Mouse (Mus musculus): Measurements from ENCODE around the gene Astn2.

Gene Astn2

GRCm38 (mm10) chr4:65496463-65496834 is 908.0 kb downstream of the Astn2 start:
- DNase-seq: peak; percentile 71 to 80

GRCm38 (mm10) chr4:65495705-65496462 is 908.5 kb downstream of the Astn2 start:
- DNase-seq: no peak

- DNase-seq: no peak
Measured at GRCm38 (mm10) chr4:65491541-65491940, 912.9 kb downstream of the Astn2 start.

GRCm38 (mm10) chr4:65489711-65490110 is 914.7 kb downstream of the Astn2 start:
- no peak for DNase-seq

- peak in 1 of 2 experiments; percentile 13 for DNase-seq
Measured at GRCm38 (mm10) chr4:65481632-65482031, 922.8 kb downstream of the Astn2 start.

GRCm38 (mm10) chr4:65477106-65477505 is 927.3 kb downstream of the Astn2 start:
- peak; percentile 49 to 60 for DNase-seq

GRCm38 (mm10) chr4:65475925-65476560 is 928.4 kb downstream of the Astn2 start:
- no peak for DNase-seq

GRCm38 (mm10) chr4:65473141-65473540 is 931.3 kb downstream of the Astn2 start:
- DNase-seq: no peak

- DNase-seq: no peak
Measured at GRCm38 (mm10) chr4:65449171-65449570, 955.2 kb downstream of the Astn2 start.

GRCm38 (mm10) chr4:65441746-65442145 is 962.7 kb downstream of the Astn2 start:
- DNase-seq: no peak

GRCm38 (mm10) chr4:65430804-65431203 is 973.6 kb downstream of the Astn2 start:
- no peak for DNase-seq

GRCm38 (mm10) chr4:65427480-65427879 is 976.9 kb downstream of the Astn2 start:
- DNase-seq: no peak

- DNase-seq: no peak
Measured at GRCm38 (mm10) chr4:65426437-65426836, 978.0 kb downstream of the Astn2 start.

GRCm38 (mm10) chr4:65423068-65423625 is 981.3 kb downstream of the Astn2 start:
- DNase-seq: no peak

- DNase-seq: no peak
Measured at GRCm38 (mm10) chr4:65421272-65421671, 983.1 kb downstream of the Astn2 start.

GRCm38 (mm10) chr4:65420511-65420931 is 983.9 kb downstream of the Astn2 start:
- DNase-seq: peak; percentile 18 to 32

GRCm38 (mm10) chr4:65415507-65415906 is 988.9 kb downstream of the Astn2 start:
- DNase-seq: no peak

GRCm38 (mm10) chr4:65402836-65403634 is 1001.4 kb downstream of the Astn2 start:
- DNase-seq: no peak

GRCm38 (mm10) chr4:65402286-65402685 is 1002.1 kb downstream of the Astn2 start:
- DNase-seq: no peak

GRCm38 (mm10) chr4:65399457-65399856 is 1005.0 kb downstream of the Astn2 start:
- DNase-seq: peak; percentile 27 to 50

GRCm38 (mm10) chr4:65396806-65397205 is 1007.6 kb downstream of the Astn2 start:
- DNase-seq: no peak

- no peak for DNase-seq
Measured at GRCm38 (mm10) chr4:65391001-65391400, 1013.4 kb downstream of the Astn2 start.

- DNase-seq: no peak
Measured at GRCm38 (mm10) chr4:65383070-65383469, 1021.3 kb downstream of the Astn2 start.
